ENCODE assay signal across 15 mouse cellular contexts in genomic region chr1:33555626-33556025, GRCm38 (mm10).
"Had no signal": no experiment of that assay in that cellular context is flagged by ENCODE, and none has a peak within 500 bp of the region (broad histone marks: within the 10 kb centered on the region; RNA-seq: fewer than 3 reads in every experiment).

No protein-coding gene starts in this region.

- H3K9me3 ChIP-seq: midbrain, embryonic 12.5 days; neural tube, embryonic 12.5 days; stomach, embryonic 15.5 days had no signal

- DNase-seq: lung, adult 18-20 months; lung, embryonic 14.5 days; lung, postnatal 10 days; lung, postnatal 36 days; midbrain, embryonic 14.5 days; right cerebral cortex, postnatal 14 days; thymus, adult 2 months; thymus, postnatal 25 days; thymus, postnatal 4 days had no signal

- H3K4me3 ChIP-seq: megakaryocyte, embryonic 14.5 days; midbrain, embryonic 12.5 days; neural tube, embryonic 12.5 days; stomach, embryonic 15.5 days had no signal

- H3K36me3 ChIP-seq: midbrain, embryonic 12.5 days; neural tube, embryonic 12.5 days; stomach, embryonic 15.5 days had no signal

- H3K9ac ChIP-seq: lung, embryonic 14.5 days; midbrain, embryonic 12.5 days; neural tube, embryonic 12.5 days; stomach, embryonic 15.5 days had no signal

- H3K27ac ChIP-seq: macrophage; midbrain, embryonic 12.5 days; neural tube, embryonic 12.5 days; stomach, embryonic 15.5 days; stomach, postnatal 0 days had no signal

- H3K4me1 ChIP-seq: megakaryocyte, embryonic 14.5 days; midbrain, embryonic 12.5 days; neural tube, embryonic 12.5 days; stomach, embryonic 15.5 days had no signal

- H3K4me2 ChIP-seq: lung, embryonic 14.5 days; midbrain, embryonic 12.5 days; neural tube, embryonic 12.5 days; stomach, embryonic 15.5 days had no signal

- H3K27me3 ChIP-seq: megakaryocyte, embryonic 14.5 days; midbrain, embryonic 12.5 days; neural tube, embryonic 12.5 days; stomach, embryonic 15.5 days had no signal
